Mouse (Mus musculus): ENCODE results near the gene Wipi1.

- TF ChIP-seq POLR2A (IDR thresholded peaks at IDR 0.05; ENCODE audit: extremely low read depth, insufficient read depth, low read length) (no peak), CTCF (IDR thresholded peaks at IDR 0.05; ENCODE audit: low read depth, low read length) (no peak)
Observed at GRCm38 (mm10) chr11:109623238-109623637, 11.5 kb upstream of the Wipi1 start.
